ENCODE assay signal across 24 mouse cellular contexts in genomic region chr9:44590969-44591368, GRCm38 (mm10). TPM values are rescaled to one million over a fixed set of nuclear protein-coding genes. Genes with fewer than 3 reads are reported as not detected.
DNase-seq lines count a peak whose midpoint lies in the region; ATAC-seq and TF ChIP-seq lines count a peak whose summit lies in the region.
"Had no signal": no experiment of that assay in that cellular context is flagged by ENCODE, and none has a peak within 500 bp of the region (broad histone marks: within the 10 kb centered on the region; RNA-seq: fewer than 3 reads in every experiment).

No protein-coding gene starts in this region.

- WGBS in neural tube, embryonic 15.5 days: 30% methylated on average over 2 of the region's 2 CpGs

- H3K27me3 ChIP-seq in neural tube, embryonic 15.5 days (replicated peaks): no peaks in the 10 kb centered on the region
- H3K27me3 ChIP-seq: CH12.LX; embryonic facial prominence, embryonic 12.5 days; forebrain, embryonic 15.5 days; heart, embryonic 13.5 days; lung, embryonic 15.5 days; midbrain, embryonic 12.5 days had no signal

- ATAC-seq in neural tube, embryonic 15.5 days (ENCODE audit: low FRiP score): no peak
- ATAC-seq: forebrain, embryonic 15.5 days had no signal

- H3K4me3 ChIP-seq in neural tube, embryonic 15.5 days (replicated peaks): no peak overlapping the region
- H3K4me3 ChIP-seq in layer of hippocampus, adult 2 months: no peak overlapping the region
- H3K4me3 ChIP-seq: embryonic facial prominence, embryonic 12.5 days; forebrain, embryonic 15.5 days; heart, embryonic 13.5 days; lung, embryonic 15.5 days; midbrain, embryonic 12.5 days had no signal

- intact Hi-C loops in left cerebral cortex, postnatal 4 days (cut with DNase I): no loop called here

- H3K9ac ChIP-seq in neural tube, embryonic 15.5 days (replicated peaks): no peak overlapping the region
- H3K9ac ChIP-seq: embryonic facial prominence, embryonic 12.5 days; forebrain, embryonic 15.5 days; heart, embryonic 13.5 days; lung, embryonic 15.5 days; midbrain, embryonic 12.5 days had no signal

- H3K4me1 ChIP-seq in neural tube, embryonic 15.5 days: 0 out of 2 replicates have a peak, but pooled peaks cover 6% of the 10 kb centered on the region
- H3K4me1 ChIP-seq: embryonic facial prominence, embryonic 12.5 days; forebrain, embryonic 15.5 days; heart, embryonic 13.5 days; lung, embryonic 15.5 days; midbrain, embryonic 12.5 days had no signal

- H3K4me2 ChIP-seq in neural tube, embryonic 15.5 days: no peak overlapping the region
- H3K4me2 ChIP-seq: embryonic facial prominence, embryonic 12.5 days; forebrain, embryonic 15.5 days; heart, embryonic 13.5 days; lung, embryonic 15.5 days; midbrain, embryonic 12.5 days had no signal

- peak; percentile 26 to 54 for DNase-seq in lung, adult 18-20 months
- DNase-seq in lung, postnatal 14 days: no peak
- DNase-seq in Muller cell, postnatal 12 days (ENCODE audit: inconsistent ontology term): peak; percentile 84
- DNase-seq in cerebellum, adult 18-20 months: peak; percentile 85
- DNase-seq in cerebellum, postnatal 36 days: peak; percentile 78 to 84
- no peak for DNase-seq in left cerebral cortex, postnatal 4 days
- no peak for DNase-seq in layer of hippocampus, adult 2 months (ENCODE audit: low spot score in 2 of 2)
- DNase-seq: adrenal gland, adult 8-10 months; heart, postnatal 36 days; kidney, postnatal 4 days; right cerebral cortex, adult 18-20 months; thymus, adult 2 months had no signal

- H3K36me3 ChIP-seq in neural tube, embryonic 15.5 days: no peaks in the 10 kb centered on the region
- H3K36me3 ChIP-seq: embryonic facial prominence, embryonic 12.5 days; forebrain, embryonic 15.5 days; heart, embryonic 13.5 days; lung, embryonic 15.5 days; midbrain, embryonic 12.5 days had no signal

- H3K9me3 ChIP-seq in neural tube, embryonic 15.5 days (replicated peaks): no peaks in the 10 kb centered on the region
- H3K9me3 ChIP-seq: forebrain, embryonic 15.5 days; heart, embryonic 13.5 days; lung, embryonic 15.5 days; midbrain, embryonic 12.5 days had no signal

- H3K27ac ChIP-seq in neural tube, embryonic 15.5 days (replicated peaks): no peak overlapping the region
- no peak overlapping the region for H3K27ac ChIP-seq in layer of hippocampus, adult 2 months
- H3K27ac ChIP-seq: embryonic facial prominence, embryonic 12.5 days; forebrain, embryonic 15.5 days; heart, embryonic 13.5 days; lung, embryonic 15.5 days; midbrain, embryonic 12.5 days had no signal

- no peak for TF ChIP-seq CTCF in layer of hippocampus, adult 2 months (conservative IDR thresholded peaks at IDR 0.05)

RNA-seq across cellular contexts. Expression of gene Ddx6, which starts 13.7 kb away (rescaled TPM):
- 100 to 1,000 TPM; 144 to 146 TPM for total RNA-seq in left cerebral cortex, postnatal 4 days (2021)
- 15.1 and 16.8 TPM in 2 replicates for polyA plus RNA-seq in neural tube, embryonic 15.5 days (2015; fragmentation: Nextera tagmentation; extraction: Ambion mirVana)
- 100 to 1,000 TPM; 132 to 135 TPM for total RNA-seq in layer of hippocampus, adult 2 months (2021)

RNA-seq across cellular contexts. Expression of gene Cxcr5, which starts 29.3 kb away (rescaled TPM):
- total RNA-seq in left cerebral cortex, postnatal 4 days (2021): not detected
- polyA plus RNA-seq in neural tube, embryonic 15.5 days (2015; fragmentation: Nextera tagmentation; extraction: Ambion mirVana): 0.26 TPM in 1 of 2 replicates, not detected in the other
- not detected for total RNA-seq in layer of hippocampus, adult 2 months (2021)
- total RNA-seq: common myeloid progenitor, adult 5-6 weeks; layer of hippocampus, postnatal 14 days; left cerebral cortex, postnatal 25 days had no signal
- polyA plus RNA-seq: forebrain, embryonic 15.5 days; heart, embryonic 13.5 days; kidney, embryonic 14.5 days; lung, embryonic 15.5 days; midbrain, embryonic 12.5 days; neural tube, embryonic 14.5 days had no signal

Comparison
In these comparisons a context has a peak if more than half of its experiments do, and no peak if none do; other contexts are left out.
1. DNase-seq: peak in lung, adult 18-20 months (2 of 2), Muller cell, postnatal 12 days (single experiment), cerebellum, adult 18-20 months (2 of 2) and cerebellum, postnatal 36 days (2 of 2); none in lung, postnatal 14 days (single experiment), left cerebral cortex, postnatal 4 days (single experiment) and layer of hippocampus, adult 2 months (0 of 2).